In genomic region chr8:122819776-122820175, GRCm38 (mm10) we compare ENCODE assay signal across 24 mouse cellular contexts. TPM values are rescaled to one million over a fixed set of nuclear protein-coding genes. Genes with fewer than 3 reads are reported as not detected.
DNase-seq lines count a peak whose midpoint lies in the region; ATAC-seq and TF ChIP-seq lines count a peak whose summit lies in the region.
"Had no signal": no experiment of that assay in that cellular context is flagged by ENCODE, and none has a peak within 500 bp of the region (broad histone marks: within the 10 kb centered on the region; RNA-seq: fewer than 3 reads in every experiment).

No protein-coding gene starts in this region.

- peaks cover 11% of the 10 kb centered on the region for H3K36me3 ChIP-seq in hindbrain, embryonic 13.5 days
- no peaks in the 10 kb centered on the region for H3K36me3 ChIP-seq in hindbrain, embryonic 11.5 days (ENCODE audit: control insufficient read depth, insufficient read depth, low read length)
- no peaks in the 10 kb centered on the region for H3K36me3 ChIP-seq in kidney, postnatal 0 days (ENCODE audit: insufficient read depth, low read length)
- no peaks in the 10 kb centered on the region for H3K36me3 ChIP-seq in neural tube, embryonic 14.5 days (ENCODE audit: control insufficient read depth, insufficient read depth, low read length)
- H3K36me3 ChIP-seq: G1E; heart, embryonic 15.5 days had no signal

- no peak for ATAC-seq in hindbrain, embryonic 13.5 days (ENCODE audit: low FRiP score)
- no peak for ATAC-seq in hindbrain, embryonic 11.5 days (ENCODE audit: low FRiP score)
- ATAC-seq in kidney, postnatal 0 days (replicated peaks; ENCODE audit: low FRiP score, low read depth), result no peak
- no peak for ATAC-seq in neural tube, embryonic 14.5 days (ENCODE audit: low read depth)
- ATAC-seq: CD4-positive, CD25-positive, alpha-beta regulatory T cell, adult 4 months; forebrain, embryonic 13.5 days; forebrain, postnatal 0 days had no signal

- no peak overlapping the region; the same call in 1 of the 2 replicates for H3K9ac ChIP-seq in hindbrain, embryonic 13.5 days
- no peak overlapping the region for H3K9ac ChIP-seq in hindbrain, embryonic 11.5 days (ENCODE audit: low read depth, low read length)
- no peak overlapping the region for H3K9ac ChIP-seq in kidney, postnatal 0 days (ENCODE audit: low read depth, low read length)
- no peak overlapping the region for H3K9ac ChIP-seq in neural tube, embryonic 14.5 days (replicated peaks; ENCODE audit: low read depth, low read length)
- H3K9ac ChIP-seq: forebrain, embryonic 13.5 days; forebrain, postnatal 0 days; heart, embryonic 15.5 days had no signal

- 52% methylated on average over 11 of the region's 11 CpGs for WGBS in hindbrain, embryonic 13.5 days
- 55% methylated on average over 11 of the region's 11 CpGs for WGBS in hindbrain, embryonic 11.5 days
- 18% methylated on average over 11 of the region's 11 CpGs for WGBS in kidney, postnatal 0 days
- WGBS in neural tube, embryonic 14.5 days, result 56% methylated on average over 11 of the region's 11 CpGs

- TF ChIP-seq CTCF in kidney, postnatal 0 days (IDR thresholded peaks at IDR 0.05; ENCODE audit: low read depth), result no peak

- DNase-seq in embryo, embryonic 10 days (ENCODE audit: low spot score), result peak; percentile 60
- DNase-seq in embryo, embryonic 9.5 days (ENCODE audit: extremely low spot score), result no peak
- DNase-seq in hindbrain, embryonic 11.5 days (ENCODE audit: low spot score), result no peak
- DNase-seq in kidney, postnatal 0 days (ENCODE audit: low spot score), result peak; percentile 66
- no peak for DNase-seq in kidney, postnatal 36 days
- DNase-seq in neural tube, embryonic 10.5 days (ENCODE audit: extremely low spot score, low spot score), result no peak
- DNase-seq: adrenal gland, adult 8-10 months; adrenal gland, postnatal 36 days; B cell, adult 2 months; cerebellum, adult 2 months; cerebellum, postnatal 10 days; forebrain, postnatal 0 days; gastrocnemius, postnatal 14 days; heart, adult 2 months; heart, postnatal 14 days had no signal

- peaks cover 3% of the 10 kb centered on the region; the same call in 1 of the 2 replicates for H3K27me3 ChIP-seq in hindbrain, embryonic 13.5 days
- no peaks in the 10 kb centered on the region for H3K27me3 ChIP-seq in hindbrain, embryonic 11.5 days (ENCODE audit: control insufficient read depth, insufficient read depth, low read length)
- H3K27me3 ChIP-seq in kidney, postnatal 0 days (ENCODE audit: insufficient read depth, low read length), result no peaks in the 10 kb centered on the region
- H3K27me3 ChIP-seq in neural tube, embryonic 14.5 days (ENCODE audit: control insufficient read depth, insufficient read depth, low read length), result no peaks in the 10 kb centered on the region
- H3K27me3 ChIP-seq: forebrain, embryonic 13.5 days; heart, embryonic 15.5 days had no signal

- H3K4me3 ChIP-seq in hindbrain, embryonic 13.5 days, result no peak overlapping the region
- no peak overlapping the region for H3K4me3 ChIP-seq in hindbrain, embryonic 11.5 days (ENCODE audit: low read depth, low read length)
- no peak overlapping the region for H3K4me3 ChIP-seq in kidney, postnatal 0 days (replicated peaks; ENCODE audit: low read depth, low read length)
- no peak overlapping the region for H3K4me3 ChIP-seq in neural tube, embryonic 14.5 days (ENCODE audit: low read depth, low read length)
- H3K4me3 ChIP-seq: embryonic facial prominence, embryonic 10.5 days; forebrain, embryonic 13.5 days; heart, adult 2 months; heart, embryonic 15.5 days had no signal

- peak overlapping the region; percentile 25 for H3K27ac ChIP-seq in hindbrain, embryonic 13.5 days
- H3K27ac ChIP-seq in hindbrain, embryonic 11.5 days (ENCODE audit: low read depth, low read length), result no peak overlapping the region
- H3K27ac ChIP-seq in kidney, postnatal 0 days, result no peak overlapping the region
- H3K27ac ChIP-seq in neural tube, embryonic 14.5 days (ENCODE audit: low read depth, low read length), result 0 out of 2 replicates have a peak overlapping the region, but pooled peaks have one; percentile 7
- H3K27ac ChIP-seq: embryonic facial prominence, embryonic 10.5 days; forebrain, embryonic 13.5 days; heart, adult 2 months; heart, embryonic 15.5 days had no signal

- H3K4me2 ChIP-seq in hindbrain, embryonic 13.5 days, result no peak overlapping the region
- no peak overlapping the region for H3K4me2 ChIP-seq in hindbrain, embryonic 11.5 days (replicated peaks; ENCODE audit: low read depth, low read length)
- no peak overlapping the region for H3K4me2 ChIP-seq in kidney, postnatal 0 days (ENCODE audit: low read length)
- no peak overlapping the region for H3K4me2 ChIP-seq in neural tube, embryonic 14.5 days (ENCODE audit: low read depth, low read length)
- H3K4me2 ChIP-seq: forebrain, embryonic 13.5 days; heart, embryonic 11.5 days; heart, embryonic 15.5 days had no signal

- no peaks in the 10 kb centered on the region for H3K9me3 ChIP-seq in hindbrain, embryonic 13.5 days
- no peaks in the 10 kb centered on the region for H3K9me3 ChIP-seq in hindbrain, embryonic 11.5 days (ENCODE audit: control insufficient read depth, low read length)
- no peaks in the 10 kb centered on the region for H3K9me3 ChIP-seq in kidney, postnatal 0 days (replicated peaks; ENCODE audit: low read length)
- H3K9me3 ChIP-seq in neural tube, embryonic 14.5 days (ENCODE audit: control insufficient read depth, low read length), result no peaks in the 10 kb centered on the region
- H3K9me3 ChIP-seq: embryonic facial prominence, embryonic 10.5 days; forebrain, embryonic 13.5 days; G1E; heart, embryonic 15.5 days had no signal

- peaks cover 30% of the 10 kb centered on the region for H3K4me1 ChIP-seq in hindbrain, embryonic 13.5 days (replicated peaks)
- H3K4me1 ChIP-seq in hindbrain, embryonic 11.5 days (replicated peaks; ENCODE audit: control insufficient read depth, insufficient read depth, low read length), result 0 out of 2 replicates have a peak, but pooled peaks cover 2% of the 10 kb centered on the region
- H3K4me1 ChIP-seq in kidney, postnatal 0 days (replicated peaks; ENCODE audit: insufficient read depth, low read length), result no peaks in the 10 kb centered on the region
- H3K4me1 ChIP-seq in neural tube, embryonic 14.5 days (ENCODE audit: control insufficient read depth, insufficient read depth, low read length), result peaks cover under 1% of the 10 kb centered on the region; the same call in 1 of the 2 replicates
- H3K4me1 ChIP-seq: heart, embryonic 15.5 days had no signal

RNA-seq across cellular contexts. Expression of gene Cdh15, which starts 28.0 kb away (rescaled TPM):
- 1.5 and 1.8 TPM in 2 replicates for polyA plus RNA-seq in hindbrain, embryonic 13.5 days (2015; fragmentation: Nextera tagmentation; extraction: Ambion mirVana)
- 0.86 and 1.7 TPM in 2 replicates for polyA plus RNA-seq in hindbrain, embryonic 11.5 days (2014; fragmentation: Nextera tagmentation; extraction: Ambion mirVana)
- 0.37 and 0.69 TPM in 2 replicates for polyA plus RNA-seq in kidney, postnatal 0 days (2015; fragmentation: Nextera tagmentation; extraction: Ambion mirVana)
- polyA plus RNA-seq in neural tube, embryonic 14.5 days (2014; fragmentation: Nextera tagmentation; extraction: Ambion mirVana), result 1.4 and 2.2 TPM in 2 replicates
- polyA plus RNA-seq: G1E; gonadal fat pad, adult 2 months; heart, adult 2 months had no signal

RNA-seq across cellular contexts. Expression of gene Acsf3, which starts 44.5 kb away (rescaled TPM):
- polyA plus RNA-seq in hindbrain, embryonic 13.5 days (2015; fragmentation: Nextera tagmentation; extraction: Ambion mirVana), result 16.2 and 17.4 TPM in 2 replicates
- 11.5 and 15.4 TPM in 2 replicates for polyA plus RNA-seq in hindbrain, embryonic 11.5 days (2014; fragmentation: Nextera tagmentation; extraction: Ambion mirVana)
- polyA plus RNA-seq in kidney, postnatal 0 days (2015; fragmentation: Nextera tagmentation; extraction: Ambion mirVana), result 21.4 and 23.4 TPM in 2 replicates
- polyA plus RNA-seq in neural tube, embryonic 14.5 days (2014; fragmentation: Nextera tagmentation; extraction: Ambion mirVana), result 16.2 and 16.3 TPM in 2 replicates

Comparison
In these comparisons a context has a peak if more than half of its experiments do, and no peak if none do; other contexts are left out.
1. DNase-seq: peak in embryo, embryonic 10 days (single experiment) and kidney, postnatal 0 days (single experiment); none in embryo, embryonic 9.5 days (single experiment), hindbrain, embryonic 11.5 days (single experiment), kidney, postnatal 36 days (0 of 2) and neural tube, embryonic 10.5 days (single experiment).
2. H3K27ac ChIP-seq: peak in hindbrain, embryonic 13.5 days (single experiment) and neural tube, embryonic 14.5 days (single experiment); none in hindbrain, embryonic 11.5 days (single experiment) and kidney, postnatal 0 days (single experiment).